Mouse (Mus musculus) ES-Bruce4 (cell line): ENCODE data around the gene Atf1.

ENCODE experiments used
- CTCF ChIP-seq: IDR thresholded peaks from one replicate; pipeline ENCODE4 v1.8.1; 2011; ENCODE audit warnings: low read depth, low read length
- POLR2A ChIP-seq: IDR thresholded peaks from one replicate; pipeline ENCODE4 v1.8.1; 2011; ENCODE audit warnings: low read length; ENCODE audit not compliant: insufficient read depth

GRCm38 (mm10) chr15:100276403-100276802, 48.8 kb downstream of the Atf1 start:
- no peak for TF ChIP-seq CTCF
- TF ChIP-seq POLR2A, result no peak
